Comparison of ENCODE assay signal across 40 mouse cellular contexts in genomic region chr9:73059224-73059623, GRCm38 (mm10). TPM values are rescaled to one million over a fixed set of nuclear protein-coding genes. Genes with fewer than 3 reads are reported as not detected.
"Had no signal": no experiment of that assay in that cellular context is flagged by ENCODE, and none has a peak within 500 bp of the region (broad histone marks: within the 10 kb centered on the region; RNA-seq: fewer than 3 reads in every experiment).

No protein-coding gene starts in this region.

- H3K4me2 ChIP-seq: embryonic facial prominence, embryonic 12.5 days; embryonic facial prominence, embryonic 13.5 days; embryonic facial prominence, embryonic 15.5 days; forebrain, embryonic 12.5 days; forebrain, embryonic 13.5 days; forebrain, embryonic 15.5 days had no signal

- H3K27me3 ChIP-seq: embryonic facial prominence, embryonic 12.5 days; embryonic facial prominence, embryonic 13.5 days; embryonic facial prominence, embryonic 15.5 days; forebrain, embryonic 12.5 days; forebrain, embryonic 13.5 days; forebrain, embryonic 15.5 days had no signal

- H3K9ac ChIP-seq: embryonic facial prominence, embryonic 12.5 days; embryonic facial prominence, embryonic 13.5 days; embryonic facial prominence, embryonic 15.5 days; forebrain, embryonic 12.5 days; forebrain, embryonic 13.5 days; forebrain, embryonic 15.5 days; forebrain, postnatal 0 days had no signal

- H3K27ac ChIP-seq: embryonic facial prominence, embryonic 10.5 days; embryonic facial prominence, embryonic 12.5 days; embryonic facial prominence, embryonic 13.5 days; embryonic facial prominence, embryonic 15.5 days; forebrain, embryonic 10.5 days; forebrain, embryonic 12.5 days; forebrain, embryonic 13.5 days; forebrain, embryonic 15.5 days; gastrocnemius, adult 2 months; heart, adult 2 months had no signal

- H3K9me3 ChIP-seq: embryonic facial prominence, embryonic 10.5 days; embryonic facial prominence, embryonic 12.5 days; embryonic facial prominence, embryonic 13.5 days; embryonic facial prominence, embryonic 15.5 days; forebrain, embryonic 10.5 days; forebrain, embryonic 12.5 days; forebrain, embryonic 13.5 days; forebrain, embryonic 15.5 days had no signal

- DNase-seq: cerebellum, adult 2 months; cerebellum, adult 8-10 months; cerebellum, adult 9-10 months; cerebellum, adult 9-11 months; cerebellum, postnatal 10 days; cerebellum, postnatal 14 days; cerebellum, postnatal 25 days; cerebellum, postnatal 36 days; embryo, embryonic 11 days; forebrain, postnatal 0 days; gastrocnemius, adult 2 months; gastrocnemius, postnatal 10 days; gastrocnemius, postnatal 14 days; gastrocnemius, postnatal 25 days; gastrocnemius, postnatal 36 days; heart, adult 11 months; heart, adult 18-20 months; heart, adult 2 months had no signal

- ATAC-seq: forebrain, embryonic 13.5 days; forebrain, embryonic 14.5 days; forebrain, embryonic 15.5 days; forebrain, embryonic 16.5 days; forebrain, postnatal 0 days had no signal

- H3K36me3 ChIP-seq: embryonic facial prominence, embryonic 10.5 days; embryonic facial prominence, embryonic 12.5 days; embryonic facial prominence, embryonic 13.5 days; embryonic facial prominence, embryonic 15.5 days; forebrain, embryonic 10.5 days; forebrain, embryonic 12.5 days; forebrain, embryonic 15.5 days had no signal

- H3K4me3 ChIP-seq: embryonic facial prominence, embryonic 10.5 days; embryonic facial prominence, embryonic 12.5 days; embryonic facial prominence, embryonic 13.5 days; embryonic facial prominence, embryonic 15.5 days; erythroblast, embryonic 14.5 days; forebrain, embryonic 10.5 days; forebrain, embryonic 12.5 days; forebrain, embryonic 13.5 days; forebrain, embryonic 15.5 days; gastrocnemius, adult 2 months; heart, adult 2 months had no signal

RNA-seq across cellular contexts. Expression of gene Khdc3, which starts 42.4 kb away (rescaled TPM):
- total RNA-seq: common myeloid progenitor, adult 5-6 weeks; forebrain, postnatal 0 days; gastrocnemius, adult 18-20 months; gastrocnemius, adult 2 months; gastrocnemius, adult 8-10 months; gastrocnemius, postnatal 10 days; gastrocnemius, postnatal 14 days; gastrocnemius, postnatal 25 days; gastrocnemius, postnatal 36 days; gastrocnemius, postnatal 4 days; heart, adult 2 months; heart, adult 8-10 months had no signal
- polyA plus RNA-seq: embryonic facial prominence, embryonic 11.5 days; embryonic facial prominence, embryonic 13.5 days; embryonic facial prominence, embryonic 15.5 days; erythroblast, embryonic 14.5 days; forebrain, embryonic 10.5 days; forebrain, embryonic 11.5 days; forebrain, embryonic 12.5 days; forebrain, embryonic 13.5 days; forebrain, embryonic 14.5 days; forebrain, embryonic 15.5 days; forebrain, embryonic 16.5 days; gonadal fat pad, adult 2 months; heart, adult 2 months had no signal

RNA-seq across cellular contexts. Expression of gene Gm20509, which starts 43.0 kb away (rescaled TPM):
- total RNA-seq: common myeloid progenitor, adult 5-6 weeks; forebrain, postnatal 0 days; gastrocnemius, adult 18-20 months; gastrocnemius, adult 2 months; gastrocnemius, adult 8-10 months; gastrocnemius, postnatal 10 days; gastrocnemius, postnatal 14 days; gastrocnemius, postnatal 25 days; gastrocnemius, postnatal 36 days; gastrocnemius, postnatal 4 days; heart, adult 18-20 months; heart, adult 2 months; heart, adult 8-10 months had no signal
- polyA plus RNA-seq: cerebellum, adult 2 months; cortical plate, adult 2 months; embryonic facial prominence, embryonic 10.5 days; embryonic facial prominence, embryonic 12.5 days; embryonic facial prominence, embryonic 13.5 days; embryonic facial prominence, embryonic 14.5 days; embryonic facial prominence, embryonic 15.5 days; erythroblast, embryonic 14.5 days; forebrain, embryonic 10.5 days; forebrain, embryonic 11.5 days; forebrain, embryonic 12.5 days; forebrain, embryonic 13.5 days; forebrain, embryonic 14.5 days; forebrain, embryonic 15.5 days; forebrain, embryonic 16.5 days; forebrain, postnatal 0 days; frontal cortex, adult 2 months; gonadal fat pad, adult 2 months; heart, adult 2 months had no signal
